Mouse (Mus musculus): ENCODE data around the gene Gnptg. TPM values are rescaled to one million over a fixed set of nuclear protein-coding genes. Genes with fewer than 3 reads are reported as not detected.

The Gnptg gene
- 68.3 and 74.5 TPM in 2 replicates for polyA plus RNA-seq (2015; fragmentation: Nextera tagmentation; extraction: Ambion mirVana)

DNA sequence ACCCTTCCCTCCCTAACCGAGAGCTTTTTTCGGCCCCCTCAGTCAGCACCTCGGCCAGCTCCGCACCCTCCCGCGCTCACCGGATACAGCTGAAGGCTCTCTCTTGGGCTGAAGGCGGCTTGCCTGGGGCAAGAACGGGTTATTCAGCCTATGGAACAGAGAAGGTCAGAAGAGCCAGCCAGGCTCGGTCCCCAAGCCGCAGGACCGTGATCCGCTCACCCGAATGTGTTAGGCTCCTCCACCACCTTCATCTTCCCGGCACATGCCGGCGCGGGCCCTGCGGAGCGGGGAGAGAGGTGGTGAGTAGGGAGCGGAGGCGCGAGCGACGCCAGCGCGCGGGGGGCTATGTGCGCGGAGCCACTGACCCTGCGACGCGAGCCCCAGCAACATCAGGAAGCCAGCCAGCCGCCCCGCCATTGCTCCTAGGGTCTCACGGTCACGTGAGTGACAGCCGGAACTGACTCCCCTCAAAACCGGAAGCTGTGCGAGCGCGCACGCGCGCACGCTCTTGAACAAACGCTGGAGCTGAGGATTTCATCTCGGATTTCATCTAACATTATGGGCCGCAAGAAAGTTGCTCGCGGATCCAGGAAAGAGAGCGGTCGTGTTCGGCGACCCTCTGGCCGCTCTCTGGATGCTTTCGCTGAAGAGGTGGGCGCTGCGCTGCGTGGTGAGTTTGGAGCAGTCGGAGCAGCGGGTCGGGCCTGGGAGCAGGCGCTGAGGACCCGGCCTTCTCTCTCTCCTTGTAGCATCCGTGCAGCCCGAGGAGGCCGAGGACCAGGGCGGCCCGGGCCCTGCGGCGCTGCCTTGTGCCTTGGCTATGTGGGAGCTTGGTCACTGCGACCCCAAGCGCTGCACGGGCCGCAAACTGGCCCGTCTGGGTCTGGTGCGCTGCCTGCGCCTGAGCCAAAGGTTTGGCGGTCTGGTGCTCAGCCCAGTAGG lies at the start of gene Gnptg, which contains the start of gene Tsr3:
Gnptg (minus strand) TSS at position 430 of the 942 bp plus-strand sequence.
Tsr3 (plus strand) TSS at position 476 of the 942 bp plus-strand sequence.
- no peaks in the 10 kb centered on the region for H3K9me3 ChIP-seq (ENCODE audit: low read length)
- TF ChIP-seq CTCF (IDR thresholded peaks at IDR 0.05) (no peak), EP300 (IDR thresholded peaks at IDR 0.05) (no peak)
- peaks cover 6% of the 10 kb centered on the region; the same call in 1 of the 2 replicates for H3K4me1 ChIP-seq (ENCODE audit: insufficient read depth, low read depth, low read length)
- H3K36me3 ChIP-seq (ENCODE audit: insufficient read depth, low read length) = peaks cover 14% of the 10 kb centered on the region
- under 1% methylated on average over 76 of the region's 80 CpGs for WGBS
- peak within 1 kb of the TSS; percentile 82 for H3K9ac ChIP-seq (replicated peaks; ENCODE audit: low read depth)
- ATAC-seq = peak; percentile 93
- H3K4me3 ChIP-seq (ENCODE audit: low read depth, low read length) = peak within 1 kb of the TSS; percentile 88
- peak within 1 kb of the TSS; percentile 93 for H3K4me2 ChIP-seq (replicated peaks; ENCODE audit: low read depth, low read length)
- DNase-seq (ENCODE audit: low spot score) = peak; percentile 90
- H3K27ac ChIP-seq (ENCODE audit: low read length) = peak within 1 kb of the TSS; percentile 71
- no peaks in the 10 kb centered on the region for H3K27me3 ChIP-seq (replicated peaks; ENCODE audit: insufficient read depth, low read length)

DNA sequence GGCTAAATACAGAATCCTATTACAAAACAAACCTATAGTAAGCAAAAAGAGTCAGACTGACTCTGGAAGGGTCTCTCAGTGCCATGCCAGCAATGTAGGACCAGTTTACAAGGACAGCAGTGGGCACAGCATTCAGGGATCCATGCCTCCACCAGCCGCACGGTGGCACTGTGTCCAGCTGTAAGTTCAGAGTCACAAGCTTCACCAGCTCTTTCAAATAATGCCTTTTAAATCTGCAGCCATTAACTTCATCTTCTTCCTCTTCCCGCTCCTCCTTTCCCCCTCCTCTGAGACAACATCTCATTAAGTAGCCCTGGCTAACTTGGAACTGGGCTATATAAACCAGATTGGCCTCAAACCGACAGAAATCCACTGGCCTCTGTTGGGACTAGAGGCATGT lies 48.9 kb upstream of the Gnptg start:
- DNase-seq (ENCODE audit: low spot score) (peak; percentile 55), ATAC-seq (no peak)
- H3K9ac ChIP-seq (replicated peaks; ENCODE audit: low read depth) = no peak overlapping the region
- H3K27ac ChIP-seq (ENCODE audit: low read length) = no peak overlapping the region
- no peaks in the 10 kb centered on the region for H3K36me3 ChIP-seq (ENCODE audit: insufficient read depth, low read length)
- no peaks in the 10 kb centered on the region for H3K4me1 ChIP-seq (ENCODE audit: insufficient read depth, low read depth, low read length)
- no peaks in the 10 kb centered on the region for H3K27me3 ChIP-seq (replicated peaks; ENCODE audit: insufficient read depth, low read length)
- no peak overlapping the region for H3K4me3 ChIP-seq (ENCODE audit: low read depth, low read length)
- 21% methylated on average over 4 of the region's 4 CpGs for WGBS
- H3K4me2 ChIP-seq (replicated peaks; ENCODE audit: low read depth, low read length) = no peak overlapping the region
- H3K9me3 ChIP-seq (ENCODE audit: low read length) = no peaks in the 10 kb centered on the region
- TF ChIP-seq EP300 (IDR thresholded peaks at IDR 0.05) (no peak), CTCF (IDR thresholded peaks at IDR 0.05) (peak; percentile 77)

DNA sequence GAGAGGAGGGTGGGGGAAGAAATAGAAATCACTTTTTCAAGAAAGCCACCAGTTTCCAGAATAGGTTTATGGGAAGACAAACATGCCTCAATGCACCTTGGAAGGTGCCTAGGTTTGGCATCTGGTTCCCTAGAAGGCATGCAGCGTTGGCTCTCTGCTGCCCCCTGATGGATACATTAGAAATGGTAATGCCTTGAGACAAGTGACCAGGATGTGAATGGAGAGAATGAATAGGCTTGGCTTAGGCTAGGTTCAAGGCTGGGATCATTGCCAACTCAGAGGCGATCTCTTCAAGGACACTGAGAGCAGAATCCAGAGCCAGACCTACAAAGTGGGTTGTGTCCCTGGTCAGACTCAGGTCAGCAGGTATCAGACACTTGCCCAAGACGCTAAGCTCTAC lies 45.1 kb upstream of the Gnptg start:
- Histone ChIP-seq H3K36me3 (ENCODE audit: insufficient read depth, low read length) (no peaks in the 10 kb centered on the region), H3K9me3 (ENCODE audit: low read length) (no peaks in the 10 kb centered on the region), H3K4me2 (replicated peaks; ENCODE audit: low read depth, low read length) (no peak overlapping the region), H3K9ac (replicated peaks; ENCODE audit: low read depth) (no peak overlapping the region), H3K4me1 (ENCODE audit: insufficient read depth, low read depth, low read length) (no peaks in the 10 kb centered on the region), H3K27ac (ENCODE audit: low read length) (no peak overlapping the region), H3K4me3 (ENCODE audit: low read depth, low read length) (no peak overlapping the region), H3K27me3 (replicated peaks; ENCODE audit: insufficient read depth, low read length) (no peaks in the 10 kb centered on the region)
- 21% methylated on average over 3 of the region's 3 CpGs for WGBS
- DNase-seq (ENCODE audit: low spot score) = peak; percentile 79
- ATAC-seq = peak; percentile 38
- TF ChIP-seq CTCF (IDR thresholded peaks at IDR 0.05) (peak; percentile 98), EP300 (IDR thresholded peaks at IDR 0.05) (no peak)

DNA sequence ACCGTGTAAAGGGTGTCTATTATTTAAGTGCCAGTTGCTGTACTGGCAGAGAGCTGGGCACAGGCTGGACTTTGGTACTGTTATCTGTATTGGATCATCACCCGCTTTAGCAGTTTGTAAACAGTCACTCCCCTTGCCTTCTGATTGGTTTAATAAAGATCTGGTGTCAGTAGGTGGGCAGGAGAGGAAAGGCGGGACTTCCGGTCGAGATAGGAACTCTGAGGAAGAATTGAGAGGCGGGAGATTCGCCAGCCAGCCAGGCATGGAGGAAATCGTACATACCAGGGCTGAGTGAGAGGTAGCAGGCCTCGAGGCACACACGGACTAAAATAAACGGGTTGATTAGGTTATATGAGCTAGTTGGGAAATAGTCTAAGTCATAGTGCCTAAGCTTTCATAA lies 42.2 kb upstream of the Gnptg start:
- TF ChIP-seq CTCF (IDR thresholded peaks at IDR 0.05) = no peak
- WGBS = 35% methylated on average over 11 of the region's 11 CpGs
- peak; percentile 71 for DNase-seq (ENCODE audit: low spot score)

DNA sequence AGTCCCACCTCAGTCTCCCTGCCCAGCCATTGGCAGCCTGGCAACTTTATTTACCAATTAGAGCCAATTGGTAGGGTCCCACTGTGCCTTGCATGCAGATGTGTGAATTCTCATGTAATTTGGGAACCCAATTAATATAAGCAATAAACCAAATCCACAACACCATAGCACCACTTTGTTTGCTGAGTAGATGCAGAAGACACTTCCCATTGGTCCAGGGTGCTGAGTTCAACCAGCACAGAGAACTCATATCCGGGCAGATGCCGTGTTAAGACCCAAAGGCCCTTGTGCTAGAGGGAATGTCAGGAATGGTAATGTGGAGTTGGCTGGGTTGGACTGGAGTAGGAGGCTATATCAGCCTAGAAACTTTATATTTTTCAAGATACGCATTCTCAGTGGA lies 35.9 kb upstream of the Gnptg start:
- H3K9ac ChIP-seq (replicated peaks; ENCODE audit: low read depth) = no peak overlapping the region
- no peak for TF ChIP-seq EP300 (IDR thresholded peaks at IDR 0.05)
- no peak for TF ChIP-seq CTCF (IDR thresholded peaks at IDR 0.05)
- no peaks in the 10 kb centered on the region for H3K9me3 ChIP-seq (ENCODE audit: low read length)
- H3K4me2 ChIP-seq (replicated peaks; ENCODE audit: low read depth, low read length) = no peak overlapping the region
- 95% methylated on average over 3 of the region's 3 CpGs for WGBS
- peaks cover 11% of the 10 kb centered on the region; the same call in 1 of the 2 replicates for H3K4me1 ChIP-seq (ENCODE audit: insufficient read depth, low read depth, low read length)
- H3K27ac ChIP-seq (ENCODE audit: low read length) = no peak overlapping the region
- no peak for ATAC-seq
- no peak overlapping the region for H3K4me3 ChIP-seq (ENCODE audit: low read depth, low read length)
- no peaks in the 10 kb centered on the region for H3K27me3 ChIP-seq (replicated peaks; ENCODE audit: insufficient read depth, low read length)
- no peaks in the 10 kb centered on the region for H3K36me3 ChIP-seq (ENCODE audit: insufficient read depth, low read length)
- no peak for DNase-seq (ENCODE audit: low spot score)

More for the DNA sequence above, 42.2 kb upstream of the Gnptg start:
- no peaks in the 10 kb centered on the region for H3K36me3 ChIP-seq (ENCODE audit: insufficient read depth, low read length)
- H3K4me1 ChIP-seq (ENCODE audit: insufficient read depth, low read depth, low read length) = no peaks in the 10 kb centered on the region
- H3K4me2 ChIP-seq (replicated peaks; ENCODE audit: low read depth, low read length) = no peak overlapping the region
- H3K4me3 ChIP-seq (ENCODE audit: low read depth, low read length) = no peak overlapping the region
- no peak overlapping the region for H3K9ac ChIP-seq (replicated peaks; ENCODE audit: low read depth)
- no peaks in the 10 kb centered on the region for H3K27me3 ChIP-seq (replicated peaks; ENCODE audit: insufficient read depth, low read length)
- no peak overlapping the region for H3K27ac ChIP-seq (ENCODE audit: low read length)
- peak; percentile 61 for ATAC-seq
- H3K9me3 ChIP-seq (ENCODE audit: low read length) = no peaks in the 10 kb centered on the region

DNA sequence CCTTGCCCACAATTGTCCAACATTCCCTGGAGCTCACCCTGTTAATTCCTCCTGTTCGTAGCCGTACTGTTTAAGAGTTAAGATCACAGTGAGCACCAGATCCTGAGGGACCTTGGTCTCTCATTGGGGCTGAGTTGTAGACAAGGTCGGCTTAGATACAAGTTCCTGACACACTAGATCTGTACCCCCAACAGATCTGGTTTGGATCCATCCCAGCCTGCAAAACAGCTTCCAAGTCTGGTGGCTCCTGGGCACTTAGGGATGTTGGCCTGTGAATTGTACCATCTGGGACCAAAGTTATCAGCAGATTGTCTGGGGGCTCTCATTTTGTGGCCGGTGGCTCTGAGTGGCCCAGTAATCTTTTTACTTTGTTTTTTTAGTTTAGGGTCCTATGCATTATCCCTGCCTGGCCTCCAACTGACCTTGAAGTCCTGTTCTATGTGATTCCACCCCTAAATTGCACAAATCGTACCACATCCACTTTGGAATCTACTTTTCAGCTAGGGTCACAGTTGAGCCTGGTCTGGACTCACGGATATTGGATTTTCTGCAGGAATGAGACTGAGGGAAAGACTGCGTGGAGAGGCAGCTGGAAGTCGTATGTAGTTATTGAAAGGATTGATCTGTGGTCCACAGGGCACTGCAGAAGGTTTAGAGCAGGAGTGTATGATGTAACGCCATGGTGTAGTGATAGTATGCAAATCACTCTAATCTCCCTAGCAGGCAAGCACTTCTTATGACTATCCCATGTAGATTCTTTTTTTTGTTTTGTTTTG lies 34.8 kb upstream of the Gnptg start, which contains the start of gene Ube2i:
Ube2i (minus strand) TSS at position 52 of the 776 bp plus-strand sequence.
- Histone ChIP-seq H3K9me3 (ENCODE audit: low read length) (no peaks in the 10 kb centered on the region), H3K27ac (ENCODE audit: low read length) (peak within 1 kb of the TSS; percentile 98), H3K4me3 (ENCODE audit: low read depth, low read length) (peak within 1 kb of the TSS; percentile 80), H3K9ac (replicated peaks; ENCODE audit: low read depth) (peak within 1 kb of the TSS; percentile 95), H3K4me2 (replicated peaks; ENCODE audit: low read depth, low read length) (peak within 1 kb of the TSS; percentile 82), H3K27me3 (replicated peaks; ENCODE audit: insufficient read depth, low read length) (no peaks in the 10 kb centered on the region), H3K36me3 (ENCODE audit: insufficient read depth, low read length) (no peaks in the 10 kb centered on the region), H3K4me1 (ENCODE audit: insufficient read depth, low read depth, low read length) (peaks cover 15% of the 10 kb centered on the region; the same call in 1 of the 2 replicates)
- ATAC-seq = no peak
- DNase-seq (ENCODE audit: low spot score) = no peak
- TF ChIP-seq CTCF (IDR thresholded peaks at IDR 0.05) (no peak), EP300 (IDR thresholded peaks at IDR 0.05) (no peak)
- WGBS = 74% methylated on average over 9 of the region's 9 CpGs
